Mouse (Mus musculus) heart, postnatal 10 days (tissue): ENCODE data around the gene Smug1. TPM values are rescaled to one million over a fixed set of nuclear protein-coding genes. Genes with fewer than 3 reads are reported as not detected.

Source experiments
- DNase-seq, 2 experiments: peaks; one replicate each; pipeline ENCODE4 v3.0.0; 2021
- intact Hi-C: fragments of 180-260 bp; cut with DNase I; formaldehyde crosslinking; loops from one replicate; pipeline ENCODE4 v1.15.1; 2025
- total RNA-seq, 2 experiments: library from RNA; stranded (reverse); gene quantifications; 2 replicates each; pipeline ENCODE4 v1.2.3; 2021

The Smug1 gene
- total RNA-seq, 2 experiments from 2014 or later: 13.7 to 16.1 TPM

GRCm38 (mm10) chr15:103178767-103179166 is 11.9 kb upstream of the Smug1 start:
- intact Hi-C loops: loop anchor here (5.0 kb wide), 1 partner anchor 416 kb away; no protein-coding TSS in a partner anchor
- no peak for DNase-seq

- intact Hi-C loops: loop anchor here (5.0 kb wide), 1 partner anchor 416 kb away; no protein-coding TSS in a partner anchor
- peak in 1 of 2 experiments; percentile 73 for DNase-seq
These were observed 11.2 kb upstream of the Smug1 start for GRCm38 (mm10) chr15:103178137-103178536.

GRCm38 (mm10) chr15:103177611-103178041 is 10.7 kb upstream of the Smug1 start:
- DNase-seq: no peak
- intact Hi-C loops: loop anchor here (1.0 to 5.0 kb wide), 2 partner anchors 190 to 415 kb away; no protein-coding TSS in a partner anchor

- intact Hi-C loops: loop anchor here (1.0 to 5.0 kb wide), 2 partner anchors 190 to 415 kb away; no protein-coding TSS in a partner anchor
These were observed 10.1 kb upstream of the Smug1 start for GRCm38 (mm10) chr15:103176874-103177421.

GRCm38 (mm10) chr15:103173251-103173650 is 6.4 kb upstream of the Smug1 start:
- no peak for DNase-seq
- intact Hi-C loops: no loop called here

More at GRCm38 (mm10) chr15:103176874-103177421, 10.1 kb upstream of the Smug1 start:
- DNase-seq: peak; percentile 91 to 94

- DNase-seq: peak; percentile 64 to 78
- intact Hi-C loops: no loop called here
These were observed 5.6 kb upstream of the Smug1 start for GRCm38 (mm10) chr15:103172537-103172936.

GRCm38 (mm10) chr15:103171276-103171675 is 4.4 kb upstream of the Smug1 start:
- no peak for DNase-seq
- intact Hi-C loops: no loop called here

- no peak for DNase-seq
- intact Hi-C loops: no loop called here
These were observed 3.4 kb upstream of the Smug1 start for GRCm38 (mm10) chr15:103170316-103170679.

- intact Hi-C loops: no loop called here
These were observed 2.9 kb upstream of the Smug1 start for GRCm38 (mm10) chr15:103169612-103170315.

GRCm38 (mm10) chr15:103168801-103169611 is 2.1 kb upstream of the Smug1 start:
- DNase-seq: peak in 1 of 2 experiments; percentile 19
- intact Hi-C loops: no loop called here

More at GRCm38 (mm10) chr15:103169612-103170315, 2.9 kb upstream of the Smug1 start:
- DNase-seq: no peak

- no peak for DNase-seq
- intact Hi-C loops: no loop called here
These were observed 894 bp upstream of the Smug1 start for GRCm38 (mm10) chr15:103167786-103168185.

- intact Hi-C loops: loop anchor here (2.0 kb wide), 1 partner anchor 153 kb away; no protein-coding TSS in a partner anchor
- no peak for DNase-seq
These were observed 968 bp downstream of the Smug1 start for GRCm38 (mm10) chr15:103165924-103166323.

GRCm38 (mm10) chr15:103165379-103165778 is 1.5 kb downstream of the Smug1 start:
- intact Hi-C loops: loop anchor here (2.0 kb wide), 1 partner anchor 153 kb away; no protein-coding TSS in a partner anchor
- peak; percentile 91 to 95 for DNase-seq

- DNase-seq: peak; percentile 93 to 95
- intact Hi-C loops: no loop called here
These were observed 3.5 kb downstream of the Smug1 start for GRCm38 (mm10) chr15:103163182-103163919.

- no peak for DNase-seq
- intact Hi-C loops: no loop called here
These were observed 9.3 kb downstream of the Smug1 start for GRCm38 (mm10) chr15:103157585-103157984.

GRCm38 (mm10) chr15:103156890-103157289 is 10.0 kb downstream of the Smug1 start:
- intact Hi-C loops: no loop called here
- DNase-seq: no peak

GRCm38 (mm10) chr15:103155366-103156321 is 11.2 kb downstream of the Smug1 start:
- intact Hi-C loops: no loop called here
- no peak for DNase-seq

GRCm38 (mm10) chr15:103152890-103153610 is 13.8 kb downstream of the Smug1 start:
- intact Hi-C loops: no loop called here
- DNase-seq: no peak
